Mouse (Mus musculus): ENCODE measurements around the gene Nfil3. TPM values are rescaled to one million over a fixed set of nuclear protein-coding genes. Genes with fewer than 3 reads are reported as not detected.
A peak's percentile ranks its signal among the peaks of the same experiment; 100 is the strongest.

Gene Nfil3
- total and polyA plus RNA-seq, 3 experiments: 0.35 to 0.93 TPM; not detected in 1

DNA sequence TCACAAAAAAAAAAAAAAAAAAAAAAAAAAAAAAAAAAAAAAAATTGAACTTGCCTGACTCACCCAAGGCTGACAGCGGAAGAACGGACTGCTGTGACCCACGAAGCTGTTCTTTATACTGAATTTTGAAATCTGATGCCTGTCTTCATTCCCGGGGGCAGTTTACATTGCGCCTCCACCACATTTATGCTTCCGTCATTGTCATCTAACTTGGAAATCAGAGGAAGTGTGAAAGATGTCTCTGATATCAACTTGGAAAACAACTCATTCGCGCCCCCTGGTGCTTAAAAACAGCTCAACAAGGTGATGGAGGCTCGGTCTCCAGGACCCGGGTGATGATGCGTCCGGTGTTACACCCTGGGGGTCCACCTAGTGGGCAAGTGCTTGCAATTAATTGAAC lies 1.8 kb upstream of the Nfil3 start (continued):
- TF ChIP-seq MYC (IDR thresholded peaks at IDR 0.05; ENCODE audit: low read depth, low read length) (no peak), MAZ (IDR thresholded peaks at IDR 0.05; ENCODE audit: low read depth, low read length) (no peak)

DNA sequence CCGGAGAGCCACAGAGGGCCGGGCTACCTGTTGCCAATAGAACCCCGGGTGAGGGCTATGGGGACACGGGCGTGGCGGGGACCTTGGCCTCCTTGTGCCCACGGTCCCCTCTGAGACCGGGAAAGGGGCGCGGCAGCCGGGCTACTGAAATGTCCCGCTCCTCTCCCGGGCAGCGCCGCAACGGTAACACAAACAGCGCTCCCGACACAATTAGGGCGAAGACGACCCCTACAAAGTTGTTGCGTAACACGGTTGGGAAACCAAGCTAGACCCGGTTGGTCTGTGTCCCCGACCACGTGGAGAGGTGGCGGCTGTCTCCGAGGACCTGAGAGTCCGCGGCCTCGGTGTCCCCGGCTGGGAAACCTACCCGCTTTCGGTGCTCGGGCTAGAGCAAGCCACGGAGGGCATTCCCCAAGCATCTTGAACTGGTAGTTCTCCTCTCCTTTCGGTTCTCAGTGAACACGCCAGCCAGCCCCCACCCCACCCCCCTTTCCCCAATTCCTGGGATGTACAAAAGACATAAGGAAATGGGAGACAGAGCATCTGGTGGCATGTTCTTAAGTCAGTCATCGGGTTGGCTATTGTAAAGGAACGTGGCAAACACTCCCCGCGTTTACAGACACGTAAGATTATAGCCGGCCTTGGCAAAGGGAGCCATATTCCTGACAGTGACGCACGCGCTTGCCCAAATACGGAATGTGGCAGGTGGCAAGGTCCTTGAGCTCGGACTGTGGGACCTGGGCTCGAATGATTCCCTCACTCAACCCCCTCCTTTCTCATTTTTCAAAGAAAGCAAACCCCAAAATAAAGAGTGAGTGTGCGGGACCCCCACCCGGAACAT lies 788 bp upstream of the Nfil3 start:
- no peaks in the 10 kb centered on the region for H3K4me1 ChIP-seq (ENCODE audit: control insufficient read depth in 1 of 2, insufficient read depth in 2 of 2, low read length in 2 of 2)
- TF ChIP-seq MXI1 (IDR thresholded peaks at IDR 0.05; ENCODE audit: low read depth, low read length) (peak; percentile 46), POLR2AphosphoS2 (IDR thresholded peaks at IDR 0.05; ENCODE audit: low read length) (no peak), POLR2A (IDR thresholded peaks at IDR 0.05; ENCODE audit: control insufficient read depth in 1 of 2, insufficient read depth in 1 of 2, low read depth in 1 of 2, low read length in 2 of 2, poor library complexity in 1 of 2) (0 out of 4 replicates have a peak, but pooled peaks of 1 of the 2 experiments have one; percentile 9), BHLHE40 (IDR thresholded peaks at IDR 0.05; ENCODE audit: borderline replicate concordance, low read depth, low read length) (no peak), MEF2A (IDR thresholded peaks at IDR 0.05; ENCODE audit: extremely low read depth, insufficient replicate concordance, low read depth, low read length, poor library complexity, severe bottlenecking) (no peak)
- peak overlapping the region; percentile 59 for H3K9ac ChIP-seq (ENCODE audit: control insufficient read depth, low read depth, low read length, poor library complexity, severe bottlenecking)
- DNase-seq (ENCODE audit: low read depth, low spot score): peak; percentile 49
- H3K79me2 ChIP-seq (ENCODE audit: control insufficient read depth, insufficient read depth, low read length, poor library complexity): no peaks in the 10 kb centered on the region
- peaks cover 0 to 2% of the 10 kb centered on the region in 2 experiments; a peak in 1 of 4 replicates for H3K36me3 ChIP-seq (ENCODE audit: control insufficient read depth in 1 of 2, insufficient read depth in 2 of 2, low read length in 2 of 2)
- H3K4me3 ChIP-seq (ENCODE audit: control insufficient read depth in 1 of 2, insufficient read depth in 1 of 2, low read depth in 2 of 2, low read length in 2 of 2): peak overlapping the region; percentile 68 to 79
- no peaks in the 10 kb centered on the region for H3K27me3 ChIP-seq (ENCODE audit: control insufficient read depth in 1 of 2, insufficient read depth in 2 of 2, low read length in 2 of 2)
- no peaks in the 10 kb centered on the region for H3K9me3 ChIP-seq (replicated peaks; ENCODE audit: insufficient read depth, low read length)
- H3K27ac ChIP-seq (ENCODE audit: control insufficient read depth, low read depth, low read length): no peak overlapping the region

DNA sequence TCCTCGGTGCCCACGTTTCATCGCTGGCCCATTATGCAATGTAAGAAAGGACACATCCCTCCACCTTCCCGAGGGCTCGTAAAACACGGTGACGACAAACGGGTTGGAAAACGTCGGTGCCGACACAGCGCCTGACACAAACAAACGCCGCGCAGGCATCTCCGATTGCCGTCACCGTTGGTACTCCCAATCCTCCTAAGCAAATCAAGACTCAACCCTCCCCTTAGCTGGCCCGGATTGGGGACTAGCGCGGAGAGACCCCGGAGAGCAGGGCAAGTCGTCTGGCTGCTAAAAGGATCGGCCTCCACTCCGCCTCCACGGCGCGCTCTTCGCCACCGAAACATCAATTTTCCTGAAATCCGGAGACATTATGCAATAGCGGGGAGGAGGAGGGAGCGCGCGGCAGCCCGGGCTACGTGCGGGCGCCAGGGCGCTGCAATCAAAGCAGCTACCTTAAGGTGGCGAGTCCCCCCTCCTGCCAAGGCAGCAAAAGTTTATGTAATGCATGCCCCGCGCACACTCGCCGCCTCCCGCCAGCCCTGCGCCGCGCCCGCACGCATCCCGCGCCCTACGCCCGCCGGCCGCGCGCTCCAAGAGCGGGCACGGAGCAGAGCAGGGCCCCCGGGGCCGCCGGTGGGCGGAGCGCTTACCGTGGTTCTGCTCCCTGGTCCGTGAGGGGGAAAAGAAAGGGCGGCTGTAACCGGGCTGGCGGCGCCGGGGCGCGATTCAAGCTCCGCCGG lies 492 bp downstream of the Nfil3 start:
- Histone ChIP-seq H3K27me3 (ENCODE audit: control insufficient read depth in 1 of 2, insufficient read depth in 2 of 2, low read length in 2 of 2) (no peaks in the 10 kb centered on the region), H3K36me3 (ENCODE audit: control insufficient read depth in 1 of 2, insufficient read depth in 2 of 2, low read length in 2 of 2) (peaks cover 0 to 2% of the 10 kb centered on the region in 2 experiments; a peak in 1 of 4 replicates), H3K9ac (ENCODE audit: control insufficient read depth, low read depth, low read length, poor library complexity, severe bottlenecking) (peak overlapping the region; percentile 46), H3K4me3 (ENCODE audit: control insufficient read depth in 1 of 2, insufficient read depth in 1 of 2, low read depth in 2 of 2, low read length in 2 of 2) (peak overlapping the region; percentile 45 to 53; a peak in 3 of 4 replicates), H3K27ac (ENCODE audit: control insufficient read depth, low read depth, low read length) (no peak overlapping the region), H3K9me3 (replicated peaks; ENCODE audit: insufficient read depth, low read length) (no peaks in the 10 kb centered on the region), H3K79me2 (ENCODE audit: control insufficient read depth, insufficient read depth, low read length, poor library complexity) (no peaks in the 10 kb centered on the region), H3K4me1 (ENCODE audit: control insufficient read depth in 1 of 2, insufficient read depth in 2 of 2, low read length in 2 of 2) (no peaks in the 10 kb centered on the region; a peak in 1 of 4 replicates)
- no peak for TF ChIP-seq GATA1 (IDR thresholded peaks at IDR 0.05; ENCODE audit: low read depth, low read length)
- TF ChIP-seq MAZ (IDR thresholded peaks at IDR 0.05; ENCODE audit: low read depth, low read length): no peak
- no peak for TF ChIP-seq USF1 (IDR thresholded peaks at IDR 0.05; ENCODE audit: low read depth, low read length)
- TF ChIP-seq TCF12 (IDR thresholded peaks at IDR 0.05; ENCODE audit: low read depth, low read length): no peak
- no peak for TF ChIP-seq KAT2A (conservative IDR thresholded peaks at IDR 0.05; ENCODE audit: low read depth, low read length)
- no peak for TF ChIP-seq RCOR1 (IDR thresholded peaks at IDR 0.05; ENCODE audit: low read depth, low read length)
- TF ChIP-seq NRF1 (IDR thresholded peaks at IDR 0.05; ENCODE audit: insufficient read depth, low read depth, low read length, poor library complexity, severe bottlenecking): no peak
- TF ChIP-seq EP300 (IDR thresholded peaks at IDR 0.05; ENCODE audit: low read depth in 1 of 2, low read length in 2 of 2): no peak
- TF ChIP-seq MYC (IDR thresholded peaks at IDR 0.05; ENCODE audit: low read depth, low read length): no peak
- no peak for TF ChIP-seq ZMIZ1 (IDR thresholded peaks at IDR 0.05; ENCODE audit: low read depth, low read length)
- no peak for TF ChIP-seq CHD1 (IDR thresholded peaks at IDR 0.05; ENCODE audit: low read depth, low read length)
- no peak for TF ChIP-seq POLR2A (IDR thresholded peaks at IDR 0.05; ENCODE audit: control insufficient read depth in 1 of 2, insufficient read depth in 1 of 2, low read depth in 1 of 2, low read length in 2 of 2, poor library complexity in 1 of 2)
- no peak for TF ChIP-seq MAX (IDR thresholded peaks at IDR 0.05; ENCODE audit: low read length)
- no peak for TF ChIP-seq NELFE (IDR thresholded peaks at IDR 0.05; ENCODE audit: low read depth, low read length)
- no peak for TF ChIP-seq MXI1 (IDR thresholded peaks at IDR 0.05; ENCODE audit: low read depth, low read length)
- no peak for TF ChIP-seq USF2 (IDR thresholded peaks at IDR 0.05; ENCODE audit: borderline replicate concordance in 1 of 2, insufficient read depth in 1 of 2, low read depth in 1 of 2, low read length in 2 of 2)
- DNase-seq (ENCODE audit: low read depth, low spot score): peak; percentile 36
